Mouse (Mus musculus) cerebellum, postnatal 4 days (tissue): ENCODE data around the gene Shc3.

ENCODE experiments used
- DNase-seq, 2 experiments: peaks; one replicate each; pipeline ENCODE4 v3.0.0; 2022; ENCODE audit warnings: low spot score in 2 of 2, mixed read lengths in 1 of 2

Shc3 gene

GRCm38 (mm10) chr13:51480341-51481011 lies 88.7 kb downstream of the Shc3 start:
- no peak for DNase-seq

GRCm38 (mm10) chr13:51479826-51480225 lies 89.4 kb downstream of the Shc3 start:
- DNase-seq: peak in 1 of 2 experiments; percentile 48

DNA sequence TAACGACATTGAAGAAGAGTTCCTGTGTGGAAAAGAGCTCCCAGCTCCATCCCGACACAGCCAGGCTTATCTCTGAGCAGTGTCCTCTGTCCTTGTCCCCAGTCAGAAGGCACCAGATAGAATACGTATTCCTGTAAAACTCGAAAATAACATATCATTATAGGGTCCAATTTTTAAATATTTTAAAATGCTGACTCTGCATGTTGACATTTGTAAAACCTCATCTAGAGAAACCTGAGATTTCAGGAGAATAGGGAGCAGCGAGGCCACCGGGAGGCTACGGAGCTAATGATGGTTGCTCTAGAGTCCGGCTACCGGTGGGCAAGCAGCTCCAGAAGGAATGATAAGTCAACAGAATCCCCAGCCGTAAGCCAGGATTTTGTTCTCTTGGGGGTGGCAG lies 92.2 kb downstream of the Shc3 start:
- DNase-seq: no peak

DNA sequence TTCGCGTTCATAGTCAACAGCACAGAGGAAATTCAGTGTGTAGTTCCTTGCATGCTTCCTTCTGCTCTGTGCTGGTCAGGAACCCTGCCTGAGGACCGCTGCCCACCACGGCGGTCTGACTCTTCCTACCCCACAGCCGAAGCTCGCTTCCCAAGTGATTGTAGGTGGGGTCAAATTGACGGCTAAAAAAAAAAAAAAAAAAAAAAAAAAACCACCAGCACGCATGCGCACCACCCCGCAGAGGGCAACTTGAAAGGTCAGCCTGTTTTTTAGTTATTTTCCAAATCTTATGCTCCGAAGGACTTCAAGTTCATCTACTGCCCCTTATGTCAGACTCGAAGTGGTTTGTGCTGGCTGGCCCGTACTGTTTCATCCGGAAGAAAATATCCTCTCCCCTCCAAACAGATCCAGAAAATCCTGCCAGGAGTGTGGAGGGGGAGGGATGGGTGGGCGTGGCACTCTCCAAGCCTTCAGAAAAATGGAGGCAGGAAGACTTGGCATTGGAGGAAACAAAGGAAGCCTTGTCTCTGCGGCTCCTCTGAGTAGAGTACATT lies 100.4 kb downstream of the Shc3 start:
- no peak for DNase-seq

GRCm38 (mm10) chr13:51466117-51466841 lies 102.9 kb downstream of the Shc3 start:
- DNase-seq: no peak

DNA sequence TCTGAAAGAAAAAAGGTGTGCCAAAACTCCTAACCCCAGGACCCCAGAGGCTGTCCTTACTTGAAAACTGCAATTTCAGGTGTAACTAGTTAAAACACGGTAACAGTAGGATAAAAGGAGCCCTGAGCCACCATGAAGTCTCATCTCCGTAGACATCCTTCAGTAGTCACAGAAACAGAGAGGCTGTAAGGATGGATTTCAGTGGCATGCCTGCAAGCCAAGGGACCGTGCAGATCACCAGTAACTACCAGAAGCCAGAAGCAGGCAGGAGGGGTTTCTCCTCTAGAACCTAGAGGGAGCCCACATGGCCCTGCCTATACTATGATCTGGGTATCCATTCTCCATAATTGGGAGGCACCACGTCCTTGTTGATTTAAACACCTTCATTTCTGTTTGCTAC lies 104.9 kb downstream of the Shc3 start:
- no peak for DNase-seq

- no peak for DNase-seq
Measured at GRCm38 (mm10) chr13:51456190-51456878, 112.9 kb downstream of the Shc3 start.

- no peak for DNase-seq
Measured at GRCm38 (mm10) chr13:51446550-51446949, 122.7 kb downstream of the Shc3 start.

DNA sequence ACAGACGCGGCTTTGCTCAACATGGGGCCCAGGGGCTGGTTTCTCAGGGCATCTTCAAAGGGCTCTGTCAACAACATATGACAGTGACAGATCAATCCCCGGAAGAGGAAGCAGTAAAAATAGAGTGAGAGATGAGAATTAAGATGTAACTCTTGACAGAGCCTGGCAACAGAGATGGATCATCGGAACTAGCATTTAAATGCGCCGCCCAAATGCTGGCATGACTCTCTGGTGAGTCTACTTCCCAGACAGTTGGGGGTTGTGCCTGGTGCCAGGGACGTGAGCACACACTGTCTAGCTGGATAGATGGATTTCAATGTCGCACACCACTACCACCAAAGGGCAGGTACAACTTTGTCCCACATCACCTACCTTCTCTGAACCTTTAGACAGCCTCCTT lies 126.3 kb downstream of the Shc3 start:
- DNase-seq: no peak

GRCm38 (mm10) chr13:51437105-51438085 lies 131.8 kb downstream of the Shc3 start:
- DNase-seq: no peak

DNA sequence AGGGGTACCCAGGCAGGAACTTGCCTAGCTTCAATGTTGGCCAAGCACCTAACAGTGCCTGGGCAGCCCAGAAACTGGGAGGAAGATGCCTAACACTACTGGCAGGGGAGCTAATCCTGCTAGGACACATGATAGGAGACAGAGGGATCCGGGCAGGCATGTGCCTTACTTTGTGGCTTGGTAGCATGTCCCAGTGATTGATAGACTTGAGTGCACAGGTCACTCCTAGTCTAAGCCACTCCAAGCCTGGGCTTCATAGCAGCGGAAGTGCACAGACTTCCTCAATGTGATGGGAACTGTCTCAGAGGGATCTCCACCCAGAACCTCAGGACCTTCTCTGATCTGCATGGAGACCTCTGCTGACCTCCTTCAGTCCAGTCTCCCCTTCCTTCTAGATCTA lies 134.1 kb downstream of the Shc3 start:
- no peak for DNase-seq

DNA sequence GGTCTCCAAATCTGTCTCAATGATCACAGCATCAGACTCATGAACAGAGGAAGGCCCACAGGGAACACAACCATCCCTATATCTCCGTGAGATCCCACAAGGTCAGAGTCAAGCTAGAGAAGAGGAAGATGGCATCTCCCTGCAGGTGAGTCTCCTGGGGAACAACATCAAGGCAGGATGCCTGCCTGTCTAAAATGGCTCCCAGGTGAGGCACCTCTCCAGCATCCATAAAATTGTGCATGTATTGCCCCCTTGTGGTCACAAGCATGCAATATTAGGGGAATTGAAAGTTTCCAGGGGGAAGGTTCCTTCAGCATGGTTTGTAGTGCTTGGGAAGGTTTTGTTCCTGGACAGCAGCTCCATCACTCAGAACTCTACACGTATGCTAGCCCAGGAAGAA lies 134.8 kb downstream of the Shc3 start:
- DNase-seq: no peak

- DNase-seq: no peak
Measured at GRCm38 (mm10) chr13:51433371-51433770, 135.8 kb downstream of the Shc3 start.

DNA sequence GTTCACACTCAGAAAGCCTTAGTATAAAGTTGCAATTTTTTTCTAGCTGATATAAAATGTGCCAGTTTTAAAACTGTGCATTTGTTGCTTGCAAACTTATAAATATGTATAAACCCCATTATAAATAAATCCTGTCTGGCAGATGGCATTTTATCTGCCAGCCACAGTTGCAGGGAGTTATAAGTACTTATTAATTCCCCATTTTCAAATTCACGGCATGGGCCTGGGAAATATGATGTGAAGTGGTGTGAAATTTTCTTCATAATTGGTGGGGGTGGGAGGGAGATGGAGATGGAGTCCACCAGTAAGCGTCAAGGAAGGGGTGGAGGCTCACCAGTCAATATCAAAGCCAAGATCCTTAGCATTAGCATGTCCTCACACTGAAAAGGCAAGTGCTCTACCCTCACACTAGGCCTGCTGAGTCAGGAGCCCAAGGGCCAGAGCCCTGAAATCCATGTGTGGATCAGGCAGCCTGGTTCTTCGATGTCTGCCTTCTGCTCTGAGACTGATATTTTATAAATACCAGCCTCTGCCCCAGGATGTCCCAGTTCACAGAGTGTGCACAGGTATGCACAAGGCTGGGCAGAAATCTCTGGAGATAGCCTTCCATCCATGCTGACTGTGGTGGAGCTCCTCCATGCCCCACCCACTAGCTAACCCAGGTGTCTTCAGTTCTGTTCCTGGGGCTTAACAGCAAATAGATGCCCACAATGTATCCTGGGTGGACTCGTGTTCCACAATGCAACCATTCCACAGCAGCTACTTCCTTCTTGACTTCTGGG lies 143.4 kb downstream of the Shc3 start:
- no peak for DNase-seq

GRCm38 (mm10) chr13:51424647-51425046 lies 144.6 kb downstream of the Shc3 start:
- DNase-seq: peak; percentile 46 to 62

GRCm38 (mm10) chr13:51423647-51424046 lies 145.6 kb downstream of the Shc3 start:
- DNase-seq: no peak

- no peak for DNase-seq
Measured at GRCm38 (mm10) chr13:51420861-51421260, 148.4 kb downstream of the Shc3 start.

DNA sequence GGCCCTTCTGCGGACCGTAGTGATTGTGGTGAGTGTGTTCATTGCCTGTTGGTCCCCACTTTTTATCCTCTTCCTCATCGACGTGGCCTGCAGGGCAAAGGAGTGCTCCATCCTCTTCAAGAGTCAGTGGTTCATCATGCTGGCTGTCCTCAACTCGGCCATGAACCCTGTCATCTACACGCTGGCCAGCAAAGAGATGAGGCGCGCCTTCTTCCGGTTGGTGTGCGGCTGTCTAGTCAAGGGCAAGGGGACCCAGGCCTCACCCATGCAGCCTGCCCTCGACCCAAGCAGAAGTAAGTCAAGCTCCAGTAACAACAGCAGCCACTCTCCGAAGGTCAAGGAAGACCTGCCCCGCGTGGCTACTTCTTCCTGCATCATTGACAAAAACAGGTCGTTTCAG lies 149.7 kb downstream of the Shc3 start:
- DNase-seq: no peak

GRCm38 (mm10) chr13:51418942-51419451 lies 150.2 kb downstream of the Shc3 start:
- DNase-seq: no peak

GRCm38 (mm10) chr13:51418268-51418941 lies 150.8 kb downstream of the Shc3 start:
- peak; percentile 95 to 98 for DNase-seq
